Mouse (Mus musculus) urinary bladder, adult 18-20 months (tissue): ENCODE results near the gene Sgpp2.

Source experiments
- DNase-seq, 2 experiments: peaks; one replicate each; pipeline ENCODE4 v3.0.0; 2022; ENCODE audit warnings: low spot score in 2 of 2, mixed read lengths in 2 of 2

Gene Sgpp2

GRCm38 (mm10) chr1:78399755-78400154, 89.6 kb downstream of the Sgpp2 start:
- DNase-seq: no peak

GRCm38 (mm10) chr1:78401413-78401812, 91.3 kb downstream of the Sgpp2 start:
- DNase-seq: no peak

GRCm38 (mm10) chr1:78409396-78409795, 99.3 kb downstream of the Sgpp2 start:
- DNase-seq: no peak

GRCm38 (mm10) chr1:78412668-78413067, 102.5 kb downstream of the Sgpp2 start:
- DNase-seq: no peak

GRCm38 (mm10) chr1:78414421-78414820, 104.3 kb downstream of the Sgpp2 start:
- no peak for DNase-seq

GRCm38 (mm10) chr1:78417154-78417911, 107.2 kb downstream of the Sgpp2 start:
- DNase-seq: no peak

GRCm38 (mm10) chr1:78419593-78419992, 109.4 kb downstream of the Sgpp2 start:
- peak; percentile 17 to 53 for DNase-seq

GRCm38 (mm10) chr1:78420271-78420670, 110.1 kb downstream of the Sgpp2 start:
- no peak for DNase-seq

GRCm38 (mm10) chr1:78421749-78422148, 111.6 kb downstream of the Sgpp2 start:
- DNase-seq: no peak

- no peak for DNase-seq
Observed at GRCm38 (mm10) chr1:78422576-78422975, 112.4 kb downstream of the Sgpp2 start.

GRCm38 (mm10) chr1:78424848-78425247, 114.7 kb downstream of the Sgpp2 start:
- DNase-seq: no peak

GRCm38 (mm10) chr1:78425309-78425708, 115.2 kb downstream of the Sgpp2 start:
- DNase-seq: no peak

GRCm38 (mm10) chr1:78425793-78426700, 115.9 kb downstream of the Sgpp2 start:
- no peak for DNase-seq

GRCm38 (mm10) chr1:78426841-78427240, 116.7 kb downstream of the Sgpp2 start:
- DNase-seq: no peak

- no peak for DNase-seq
Observed at GRCm38 (mm10) chr1:78428851-78429250, 118.7 kb downstream of the Sgpp2 start.

GRCm38 (mm10) chr1:78433472-78433871, 123.3 kb downstream of the Sgpp2 start:
- DNase-seq: no peak

GRCm38 (mm10) chr1:78435967-78436366, 125.8 kb downstream of the Sgpp2 start:
- no peak for DNase-seq

GRCm38 (mm10) chr1:78436445-78436844, 126.3 kb downstream of the Sgpp2 start:
- DNase-seq: no peak

- DNase-seq: no peak
Observed at GRCm38 (mm10) chr1:78437150-78437549, 127.0 kb downstream of the Sgpp2 start.

GRCm38 (mm10) chr1:78440716-78441115, 130.6 kb downstream of the Sgpp2 start:
- no peak for DNase-seq

GRCm38 (mm10) chr1:78443056-78443455, 132.9 kb downstream of the Sgpp2 start:
- DNase-seq: no peak

- no peak for DNase-seq
Observed at GRCm38 (mm10) chr1:78446232-78446631, 136.1 kb downstream of the Sgpp2 start.

GRCm38 (mm10) chr1:78446742-78447141, 136.6 kb downstream of the Sgpp2 start:
- no peak for DNase-seq
